Mouse (Mus musculus): Measurements from ENCODE around the gene Tmod2. TPM values are rescaled to one million over a fixed set of nuclear protein-coding genes. Genes with fewer than 3 reads are reported as not detected.
"Not testable (repeated sequence)": the region's sequence is repeated elsewhere in the genome, so short reads cannot be mapped to it uniquely, and the experiment has no call there.

Tmod2 gene
- polyA plus RNA-seq, 1 experiment from 2014 or later = 41.1 TPM

DNA sequence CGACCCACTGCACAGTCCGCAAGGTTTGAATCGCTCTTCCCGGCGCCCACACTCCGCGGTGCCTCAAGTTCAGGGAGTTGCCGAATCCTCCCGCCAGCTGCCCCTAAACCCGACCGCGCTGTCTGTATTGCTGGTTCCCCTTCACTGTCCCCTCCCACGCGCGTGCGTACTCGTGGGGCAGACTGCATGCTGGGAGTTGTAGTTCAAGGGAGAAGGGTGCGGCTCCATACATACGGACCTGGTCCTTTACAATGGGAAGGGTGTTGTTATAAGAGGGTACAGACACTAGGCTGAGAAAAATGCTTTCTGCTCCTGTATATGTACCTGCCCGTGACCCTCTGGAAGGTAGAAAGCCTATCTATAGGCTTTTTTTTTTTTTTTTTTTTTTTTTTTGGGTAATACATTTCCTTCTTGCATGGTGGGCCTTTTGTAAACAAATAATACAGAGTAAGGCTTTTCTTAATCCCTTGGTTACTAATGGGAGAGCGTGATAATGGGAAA is 51.6 kb downstream of the Tmod2 start, which contains the start of gene Tmod3:
TSS of gene Tmod3 (minus strand) at position 146 of the 501 bp plus-strand sequence.
- peak within 1 kb of the TSS; percentile 89 for H3K27ac ChIP-seq
- H3K4me3 ChIP-seq = peak within 1 kb of the TSS; percentile 85
- H3K36me3 ChIP-seq (replicated peaks) = no peaks in the 10 kb centered on the region
- WGBS = 4% methylated on average over 21 of the region's 21 CpGs
- H3K9me3 ChIP-seq = no peaks in the 10 kb centered on the region
- DNase-seq (ENCODE audit: extremely low spot score, low spot score) = peak; percentile 94
- H3K27me3 ChIP-seq (ENCODE audit: poor library complexity, severe bottlenecking) = no peaks in the 10 kb centered on the region
- peaks cover 19% of the 10 kb centered on the region for H3K4me1 ChIP-seq

DNA sequence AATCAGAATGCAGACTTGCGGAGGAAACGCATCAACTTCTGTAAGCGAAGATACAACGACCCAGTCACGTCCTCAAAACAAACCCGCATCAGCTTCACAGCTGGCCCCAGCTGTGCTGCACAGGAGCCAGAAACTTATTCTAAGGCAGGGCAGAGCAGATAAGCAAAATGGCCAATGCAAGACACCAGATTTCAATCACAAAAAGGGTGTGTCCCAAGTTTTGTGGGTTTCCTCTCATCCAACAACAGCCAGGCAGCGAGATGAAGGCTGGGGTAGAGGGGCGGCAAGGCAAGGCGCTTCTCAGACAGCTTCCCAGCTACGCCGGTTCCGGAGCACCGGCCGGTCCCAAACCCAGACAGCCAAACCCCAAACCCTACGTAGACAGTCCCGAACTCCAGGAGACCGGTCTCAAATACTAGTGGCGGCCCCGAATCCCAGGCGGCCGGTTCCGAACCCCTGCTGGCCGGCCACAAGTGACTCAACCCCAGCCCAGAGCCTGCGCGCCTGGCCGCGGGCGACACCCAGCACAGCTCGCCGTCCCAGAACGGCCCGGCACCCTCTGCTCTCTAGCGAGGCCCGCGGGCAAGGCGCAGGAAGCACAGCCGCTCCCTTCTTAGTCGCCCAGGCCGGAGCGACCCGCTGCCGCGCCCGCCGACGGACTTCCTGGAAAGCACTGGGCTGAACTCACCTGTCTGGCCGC is 52.2 kb downstream of the Tmod2 start:
- peak overlapping the region; percentile 89 for H3K27ac ChIP-seq
- WGBS = under 1% methylated on average over 47 of the region's 47 CpGs
- H3K4me3 ChIP-seq = peak overlapping the region; percentile 85
- no peak for DNase-seq (ENCODE audit: extremely low spot score, low spot score)
- no peaks in the 10 kb centered on the region for H3K36me3 ChIP-seq (replicated peaks)
- H3K27me3 ChIP-seq (ENCODE audit: poor library complexity, severe bottlenecking) = no peaks in the 10 kb centered on the region
- no peaks in the 10 kb centered on the region for H3K9me3 ChIP-seq
- H3K4me1 ChIP-seq = peaks cover 19% of the 10 kb centered on the region

DNA sequence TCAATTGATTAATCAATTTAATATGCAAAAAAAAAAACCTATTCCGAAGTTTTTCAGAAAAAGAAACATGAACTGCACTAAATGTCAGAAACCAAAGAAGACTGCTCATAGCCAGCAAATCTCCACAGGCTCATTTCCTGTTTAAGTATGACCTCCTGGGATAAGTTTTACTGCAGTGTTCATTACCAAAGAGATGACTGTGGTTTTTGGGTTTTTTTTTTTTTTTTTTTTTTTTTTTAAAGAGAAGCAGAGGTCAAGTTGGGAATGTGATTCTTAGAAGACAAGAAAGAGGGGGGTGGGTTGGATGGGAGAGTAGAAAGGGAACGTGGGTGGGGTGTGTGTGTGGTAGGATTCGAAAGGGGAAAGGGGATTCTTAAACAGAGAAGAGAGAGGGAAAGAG is 52.8 kb downstream of the Tmod2 start:
- WGBS = 28% methylated on average over 3 of the region's 3 CpGs
- peak overlapping the region; percentile 89; the same call in 1 of the 2 replicates for H3K27ac ChIP-seq
- no peaks in the 10 kb centered on the region for H3K36me3 ChIP-seq (replicated peaks)
- peaks cover 19% of the 10 kb centered on the region for H3K4me1 ChIP-seq
- no peak for DNase-seq (ENCODE audit: extremely low spot score, low spot score)
- peak overlapping the region; percentile 85 for H3K4me3 ChIP-seq
- no peaks in the 10 kb centered on the region for H3K27me3 ChIP-seq (ENCODE audit: poor library complexity, severe bottlenecking)
- no peaks in the 10 kb centered on the region for H3K9me3 ChIP-seq

DNA sequence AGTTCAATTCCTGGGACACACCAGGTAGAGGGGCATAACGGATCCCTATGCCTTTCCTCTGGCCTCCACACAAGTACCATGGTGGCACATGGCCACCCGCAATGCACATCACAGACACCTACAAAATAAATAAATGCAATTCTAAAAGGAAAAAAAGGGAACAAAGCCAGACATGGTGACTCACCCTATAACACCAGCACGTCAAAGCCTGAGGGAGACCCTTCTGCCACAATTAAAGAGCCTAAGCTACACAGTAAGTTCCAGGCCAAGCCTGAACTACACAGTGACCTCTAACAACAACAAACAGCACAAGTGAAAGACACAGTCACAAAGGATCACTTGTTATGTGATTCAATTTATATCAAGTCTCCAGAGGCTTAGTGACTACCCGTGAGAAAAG is 57.4 kb downstream of the Tmod2 start:
- Histone ChIP-seq H3K36me3 (replicated peaks) (no peaks in the 10 kb centered on the region; the same call in 1 of the 2 replicates), H3K4me1 (peaks cover 25% of the 10 kb centered on the region), H3K9me3 (peaks cover 9% of the 10 kb centered on the region), H3K27me3 (ENCODE audit: poor library complexity, severe bottlenecking) (no peaks in the 10 kb centered on the region), H3K27ac (no peak overlapping the region), H3K4me3 (no peak overlapping the region)
- no peak for DNase-seq (ENCODE audit: extremely low spot score, low spot score)
- WGBS = 71% methylated on average over 4 of the region's 4 CpGs

DNA sequence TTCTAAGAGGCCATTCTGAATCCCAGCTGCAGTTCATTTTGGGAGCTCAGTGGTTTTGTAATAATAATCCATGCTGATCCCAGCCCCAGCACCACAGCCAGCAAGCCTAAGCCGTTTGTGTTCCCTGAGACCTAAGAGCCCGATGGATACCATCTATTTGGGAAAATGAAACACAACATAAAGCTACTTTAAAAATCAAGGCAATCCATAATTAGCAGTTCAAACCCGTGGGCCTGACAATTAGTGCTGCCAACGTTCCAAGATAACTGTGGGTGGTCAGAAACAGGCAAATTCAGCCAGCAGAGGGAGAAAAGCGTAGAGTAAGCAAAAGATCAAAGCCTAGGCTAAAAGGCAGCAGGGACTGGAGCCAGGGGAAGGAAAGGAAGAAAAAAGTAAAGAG is 59.8 kb downstream of the Tmod2 start:
- Histone ChIP-seq H3K4me1 (peaks cover 11% of the 10 kb centered on the region), H3K4me3 (no peak overlapping the region), H3K9me3 (peaks cover 9% of the 10 kb centered on the region), H3K27ac (no peak overlapping the region), H3K27me3 (ENCODE audit: poor library complexity, severe bottlenecking) (no peaks in the 10 kb centered on the region), H3K36me3 (replicated peaks) (no peaks in the 10 kb centered on the region; the same call in 1 of the 2 replicates)
- WGBS = 56% methylated on average over 5 of the region's 5 CpGs
- no peak for DNase-seq (ENCODE audit: extremely low spot score, low spot score)

DNA sequence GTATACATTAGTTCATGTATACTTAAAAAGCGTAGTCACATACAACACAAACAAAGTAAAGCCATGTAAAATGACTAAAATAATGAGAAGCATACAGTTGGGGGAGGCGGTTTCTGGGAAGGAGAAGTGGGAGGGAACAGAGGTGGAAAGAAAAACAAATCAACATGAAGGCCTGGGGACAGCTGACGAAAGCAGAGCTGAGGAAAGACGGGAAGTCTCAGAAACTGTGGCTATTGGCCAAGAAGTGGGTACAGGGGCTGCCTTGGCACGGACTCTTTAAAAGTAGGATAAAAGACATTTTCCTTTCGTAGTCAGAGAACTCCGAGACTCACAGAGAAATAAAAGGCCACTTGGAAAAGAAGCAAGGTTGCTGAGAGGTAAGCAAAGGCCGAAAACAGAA is 62.1 kb downstream of the Tmod2 start:
- Histone ChIP-seq H3K4me1 (peaks cover 11% of the 10 kb centered on the region), H3K4me3 (no peak overlapping the region), H3K27ac (no peak overlapping the region), H3K27me3 (ENCODE audit: poor library complexity, severe bottlenecking) (no peaks in the 10 kb centered on the region), H3K9me3 (peaks cover 9% of the 10 kb centered on the region), H3K36me3 (replicated peaks) (no peaks in the 10 kb centered on the region; the same call in 1 of the 2 replicates)
- no peak for DNase-seq (ENCODE audit: extremely low spot score, low spot score)
- WGBS = 87% methylated on average over 8 of the region's 8 CpGs

DNA sequence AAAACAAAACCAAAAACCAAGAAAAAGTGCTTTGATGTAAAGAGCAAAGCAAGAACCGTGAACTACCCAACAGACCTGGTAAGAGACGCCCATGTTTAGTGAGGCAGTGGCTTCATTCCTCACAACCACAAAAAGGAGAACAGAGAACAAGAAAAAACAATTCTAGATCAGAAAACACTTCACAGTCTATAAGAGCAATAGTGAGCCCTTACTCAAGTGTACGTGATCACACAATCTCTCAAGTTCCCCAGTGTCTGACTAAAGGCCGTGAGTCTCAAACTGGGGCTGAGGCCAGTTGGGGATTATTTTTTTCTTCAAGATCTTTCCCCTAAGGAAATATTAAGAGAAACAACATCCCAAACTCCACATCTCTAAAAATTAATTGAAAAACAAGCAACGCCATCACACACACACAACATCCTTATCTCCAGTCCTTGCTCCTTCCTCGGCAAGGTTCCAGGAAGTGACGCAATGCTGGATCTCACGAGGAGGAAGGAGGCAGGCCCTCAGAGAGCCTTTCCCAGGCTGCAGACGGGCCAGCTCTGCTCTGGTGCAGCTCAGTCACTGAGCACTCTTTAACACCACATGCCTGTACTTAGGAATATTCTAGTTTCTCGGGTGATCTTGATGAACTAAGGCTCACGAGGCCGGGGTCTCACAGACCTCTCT is 64.1 kb downstream of the Tmod2 start:
- WGBS = 88% methylated on average over 12 of the region's 12 CpGs
- Histone ChIP-seq H3K4me3 (no peak overlapping the region), H3K27me3 (ENCODE audit: poor library complexity, severe bottlenecking) (no peaks in the 10 kb centered on the region), H3K27ac (no peak overlapping the region), H3K36me3 (replicated peaks) (no peaks in the 10 kb centered on the region; the same call in 1 of the 2 replicates), H3K4me1 (peaks cover 15% of the 10 kb centered on the region), H3K9me3 (peaks cover 9% of the 10 kb centered on the region)
- no peak for DNase-seq (ENCODE audit: extremely low spot score, low spot score)

DNA sequence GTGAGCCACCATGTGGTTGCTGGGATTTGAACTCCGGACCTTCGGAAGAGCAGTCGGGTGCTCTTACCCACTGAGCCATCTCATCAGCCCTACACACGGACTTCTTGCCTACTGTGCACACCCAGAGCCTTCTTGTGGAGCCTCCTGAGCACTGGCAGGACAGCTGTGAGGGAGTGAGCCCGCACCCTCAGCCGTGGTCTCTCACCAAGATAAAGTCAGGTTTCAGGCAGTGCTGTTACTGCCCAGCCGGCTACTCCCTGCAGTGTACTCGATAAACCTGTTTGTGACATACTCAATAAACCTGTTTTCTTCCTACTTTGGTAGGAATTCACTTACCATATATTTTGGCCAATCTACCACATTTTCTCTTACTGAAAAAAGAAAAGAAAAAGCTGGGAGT is 65.6 kb downstream of the Tmod2 start:
- Histone ChIP-seq H3K27ac (no peak overlapping the region), H3K36me3 (replicated peaks) (no peaks in the 10 kb centered on the region; the same call in 1 of the 2 replicates), H3K4me3 (no peak overlapping the region), H3K9me3 (peaks cover 4% of the 10 kb centered on the region), H3K4me1 (peaks cover 18% of the 10 kb centered on the region), H3K27me3 (ENCODE audit: poor library complexity, severe bottlenecking) (no peaks in the 10 kb centered on the region)
- WGBS = 82% methylated on average over 8 of the region's 8 CpGs
- DNase-seq (ENCODE audit: extremely low spot score, low spot score) = no peak

DNA sequence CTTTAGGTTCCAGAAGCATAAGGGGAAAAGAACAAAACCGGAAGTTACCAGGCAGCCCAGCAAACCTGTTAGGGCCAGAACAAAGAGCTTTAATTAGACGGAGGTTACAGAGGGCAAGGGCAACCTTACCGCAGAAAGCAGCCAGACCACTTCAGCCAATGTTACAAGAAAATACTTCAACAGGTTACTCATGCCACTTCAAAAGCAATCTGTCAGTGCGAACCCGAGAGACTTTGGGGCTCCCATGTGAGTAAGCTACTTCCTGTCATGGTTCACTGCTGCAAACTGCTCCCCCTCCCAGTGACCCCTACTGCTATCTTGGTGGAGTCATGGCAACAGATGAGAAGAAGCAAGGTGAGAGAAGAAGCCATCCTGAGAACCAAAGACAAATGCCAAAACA is 69.6 kb downstream of the Tmod2 start:
- no peaks in the 10 kb centered on the region for H3K36me3 ChIP-seq (replicated peaks)
- 42% methylated on average over 5 of the region's 5 CpGs for WGBS

DNA sequence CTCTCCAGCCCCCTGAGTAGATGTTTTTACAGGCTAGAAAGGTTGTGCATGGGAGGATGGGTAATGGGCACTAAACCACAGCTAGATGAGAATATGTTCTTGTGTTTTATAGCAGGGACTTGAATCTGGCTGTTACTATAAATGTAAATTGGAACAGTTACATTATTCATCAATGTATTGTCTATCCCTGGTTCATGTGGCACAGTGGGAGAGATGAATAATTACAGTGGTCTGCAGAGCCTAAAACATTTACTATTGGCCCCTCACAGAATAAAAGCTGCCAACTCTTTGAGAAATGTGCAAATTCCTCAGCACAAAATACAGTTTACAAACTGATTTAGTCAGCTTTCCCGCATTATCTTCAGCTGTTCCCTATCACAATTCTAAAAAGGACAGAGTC is 74.7 kb downstream of the Tmod2 start:
- no peak for DNase-seq (ENCODE audit: extremely low spot score, low spot score)
- H3K27me3 ChIP-seq (ENCODE audit: poor library complexity, severe bottlenecking) = no peaks in the 10 kb centered on the region
- 98% methylated on average over 1 of the region's 1 CpGs for WGBS
- H3K36me3 ChIP-seq (replicated peaks) = peaks cover 17% of the 10 kb centered on the region
- no peak overlapping the region for H3K4me3 ChIP-seq
- no peak overlapping the region for H3K27ac ChIP-seq
- H3K4me1 ChIP-seq = peaks cover 10% of the 10 kb centered on the region
- no peaks in the 10 kb centered on the region for H3K9me3 ChIP-seq

More for the DNA sequence above, 69.6 kb downstream of the Tmod2 start:
- Histone ChIP-seq H3K9me3 (no peaks in the 10 kb centered on the region), H3K4me3 (no peak overlapping the region), H3K4me1 (peaks cover 18% of the 10 kb centered on the region), H3K27me3 (ENCODE audit: poor library complexity, severe bottlenecking) (no peaks in the 10 kb centered on the region), H3K27ac (no peak overlapping the region)
- DNase-seq (ENCODE audit: extremely low spot score, low spot score) = no peak

DNA sequence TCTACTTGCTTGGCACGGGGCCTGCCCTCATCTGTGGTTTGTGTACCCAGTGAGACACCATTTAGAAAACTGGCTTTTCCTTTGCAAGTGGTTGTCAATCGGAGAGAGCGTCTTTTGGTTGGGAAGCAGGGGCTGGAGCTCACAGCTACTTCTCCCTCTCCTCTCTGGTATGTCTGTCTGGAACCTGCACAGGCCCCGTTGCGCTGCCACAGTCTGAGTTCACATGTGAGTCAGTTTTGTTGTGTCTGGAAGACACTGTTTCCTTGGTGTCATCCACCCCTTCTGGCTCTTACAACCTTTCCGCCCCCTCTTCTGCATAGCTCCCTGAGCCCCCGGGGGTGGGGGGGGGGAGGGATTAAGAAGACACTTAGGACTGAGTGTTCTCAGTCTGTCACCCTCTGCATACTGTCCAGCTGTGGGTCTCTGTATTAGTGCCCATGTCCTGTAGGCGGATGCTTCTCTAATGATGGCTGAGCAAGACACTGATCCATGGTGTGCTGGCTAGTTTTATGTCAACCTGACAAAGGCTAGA is 76.6 kb downstream of the Tmod2 start:
- H3K4me3 ChIP-seq = no peak overlapping the region
- no peak overlapping the region for H3K27ac ChIP-seq
- no peaks in the 10 kb centered on the region for H3K9me3 ChIP-seq
- 90% methylated on average over 8 of the region's 8 CpGs for WGBS
- no peak for DNase-seq (ENCODE audit: extremely low spot score, low spot score)
- no peaks in the 10 kb centered on the region for H3K27me3 ChIP-seq (ENCODE audit: poor library complexity, severe bottlenecking)
- peaks cover 30% of the 10 kb centered on the region for H3K36me3 ChIP-seq (replicated peaks)
- peaks cover 5% of the 10 kb centered on the region; the same call in 1 of the 2 replicates for H3K4me1 ChIP-seq

DNA sequence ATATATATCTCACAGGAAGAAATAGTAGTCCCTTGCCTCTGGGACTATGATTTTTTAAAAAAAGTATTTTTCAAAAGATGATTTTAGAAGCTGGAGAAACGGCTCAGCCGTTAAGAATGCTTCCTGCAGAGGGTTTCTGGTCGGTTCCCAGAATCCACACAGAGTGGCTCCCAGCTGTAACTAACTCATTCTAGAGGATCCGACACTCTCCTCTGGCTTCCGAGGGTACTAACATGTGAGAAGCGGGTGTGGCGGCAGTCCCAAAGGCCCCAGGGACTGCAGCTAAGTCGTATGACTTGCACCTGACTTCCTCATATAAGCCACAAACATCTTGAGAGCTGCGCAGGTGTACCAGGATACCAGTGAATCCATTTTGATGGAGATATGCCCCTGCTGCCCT is 78.1 kb downstream of the Tmod2 start:
- H3K4me3 ChIP-seq; H3K27ac ChIP-seq; H3K9me3 ChIP-seq; DNase-seq (ENCODE audit: extremely low spot score, low spot score); H3K4me1 ChIP-seq; H3K27me3 ChIP-seq (ENCODE audit: poor library complexity, severe bottlenecking): not testable (repeated sequence)
- H3K36me3 ChIP-seq (replicated peaks) = peaks cover 41% of the 10 kb centered on the region
- 87% methylated on average over 9 of the region's 9 CpGs for WGBS

DNA sequence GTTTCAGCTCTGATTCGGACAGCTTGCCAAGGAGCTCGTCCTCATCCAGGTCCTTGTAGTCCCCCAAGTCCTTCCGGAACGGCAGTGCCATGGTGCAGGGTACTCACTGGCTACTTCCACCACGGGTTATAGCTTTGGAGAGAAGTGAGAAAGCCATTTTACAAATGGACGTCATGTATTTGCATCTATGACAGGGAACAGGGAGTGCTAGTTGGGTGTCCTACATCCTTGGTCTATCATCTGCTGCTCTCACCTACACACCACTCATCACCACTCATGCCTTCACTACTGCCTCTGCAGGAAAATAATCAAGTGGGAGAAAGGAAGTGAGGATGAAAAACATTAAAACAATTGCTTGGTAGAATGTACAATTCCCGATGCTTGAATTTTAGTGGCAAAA is 78.7 kb downstream of the Tmod2 start:
- Histone ChIP-seq H3K27ac (no peak overlapping the region), H3K4me3 (no peak overlapping the region), H3K9me3 (no peaks in the 10 kb centered on the region), H3K4me1 (peaks cover 5% of the 10 kb centered on the region; the same call in 1 of the 2 replicates), H3K36me3 (replicated peaks) (peaks cover 46% of the 10 kb centered on the region), H3K27me3 (ENCODE audit: poor library complexity, severe bottlenecking) (no peaks in the 10 kb centered on the region)
- WGBS = 94% methylated on average over 7 of the region's 7 CpGs
- DNase-seq (ENCODE audit: extremely low spot score, low spot score) = no peak

Measured in forebrain, embryonic 10.5 days (tissue).